Mouse (Mus musculus) liver, embryonic 12.5 days (tissue): ENCODE results near the gene Golt1b. TPM values are rescaled to one million over a fixed set of nuclear protein-coding genes. Genes with fewer than 3 reads are reported as not detected.

ENCODE experiments used
- ATAC-seq: fragments of 200-750 bp; cut with Nextera tagmentation; 2 replicates; pipeline ENCODE4 v1.8.0; 2017; ENCODE audit warnings: moderate number of reproducible peaks, mild to moderate bottlenecking, moderate library complexity
- H3K27ac ChIP-seq: fragments of 300-500 bp; sonication (generic); 2 replicates; pipeline ENCODE4 v1.5.1; 2016; ENCODE audit warnings: mild to moderate bottlenecking
- H3K27me3 ChIP-seq: fragments of 300-500 bp; sonication (generic); replicated peaks from 2 replicates; pipeline ENCODE4 v1.6.1; 2016; ENCODE audit warnings: mild to moderate bottlenecking, moderate library complexity
- H3K36me3 ChIP-seq: fragments of 300-500 bp; sonication (generic); 2 replicates; pipeline ENCODE4 v1.6.1; 2016; ENCODE audit warnings: mild to moderate bottlenecking, moderate library complexity
- H3K4me1 ChIP-seq: fragments of 300-500 bp; sonication (generic); 2 replicates; pipeline ENCODE4 v1.6.1; 2016
- H3K4me2 ChIP-seq: fragments of 300-500 bp; sonication (generic); 2 replicates; pipeline ENCODE4 v1.6.1; 2016; ENCODE audit warnings: mild to moderate bottlenecking, moderate library complexity
- H3K4me3 ChIP-seq: fragments of 300-500 bp; sonication (generic); 2 replicates; pipeline ENCODE4 v1.5.1; 2016; ENCODE audit warnings: mild to moderate bottlenecking, moderate library complexity
- H3K9ac ChIP-seq: fragments of 300-500 bp; sonication (generic); 2 replicates; pipeline ENCODE4 v1.6.1; 2016; ENCODE audit warnings: mild to moderate bottlenecking, moderate library complexity
- H3K9me3 ChIP-seq: fragments of 300-500 bp; sonication (generic); replicated peaks from 2 replicates; pipeline ENCODE4 v1.6.1; 2016; ENCODE audit warnings: mild to moderate bottlenecking, moderate library complexity
- WGBS: fragments of 180-500 bp; shearing (Covaris S2); methylation state at CpG from one replicate; pipeline ENCODE4 v1.1.7; 2016; ENCODE audit not compliant: insufficient replicate concordance; 5-methylcytosine and 5-hydroxymethylcytosine counted together
- polyA plus RNA-seq: library from polyadenylated mRNA; unstranded; fragments of >200 nt; fragmentation: Nextera tagmentation; extraction: Ambion mirVana; gene quantifications from 2 replicates; pipeline ENCODE4 v1.2.1, GENCODE M21; 2016

Gene Golt1b
- polyA plus RNA-seq, 1 experiment from 2014 or later, result 54.6 TPM

DNA sequence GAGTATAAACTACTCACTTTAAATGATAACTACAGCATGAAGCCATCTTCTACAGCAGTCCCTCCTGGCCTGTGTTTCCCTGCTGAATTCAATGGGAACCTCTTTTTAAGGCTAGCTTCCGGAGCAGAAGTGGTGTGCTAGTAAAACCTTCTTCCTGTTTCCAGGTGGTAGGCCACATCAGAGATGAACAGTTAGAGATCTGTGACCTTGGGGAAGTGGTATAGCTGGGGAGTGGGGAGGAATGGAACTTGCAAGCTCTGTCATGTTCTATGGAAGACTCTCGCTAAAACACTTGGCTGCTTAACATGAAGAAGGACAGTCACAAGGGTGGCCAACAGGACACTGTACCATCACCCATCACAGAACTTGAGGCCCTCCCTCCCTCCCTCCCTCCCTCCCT lies 66.3 kb downstream of the Golt1b start:
- H3K27me3 ChIP-seq, result no peaks in the 10 kb centered on the region
- no peaks in the 10 kb centered on the region for H3K9me3 ChIP-seq
- no peak overlapping the region for H3K27ac ChIP-seq
- H3K4me3 ChIP-seq, result no peak overlapping the region
- no peak for ATAC-seq
- no peaks in the 10 kb centered on the region; the same call in 1 of the 2 replicates for H3K36me3 ChIP-seq
- H3K9ac ChIP-seq, result no peak overlapping the region
- no peak overlapping the region for H3K4me2 ChIP-seq
- WGBS, result 57% methylated on average over 2 of the region's 2 CpGs
- H3K4me1 ChIP-seq, result no peaks in the 10 kb centered on the region

Other genes starting within 250 kb of the Golt1b start
- not detected in 2 replicates for gene Slco1a6, start 178.7 kb upstream of the Golt1b start, polyA plus RNA-seq
- not detected in 2 replicates for gene Iapp, start 88.8 kb upstream of the Golt1b start, polyA plus RNA-seq
- not detected in 2 replicates for gene Slco1a5, start 64.2 kb upstream of the Golt1b start, polyA plus RNA-seq
- gene Pyroxd1, start 41.6 kb upstream of the Golt1b start, polyA plus RNA-seq, result 6.6 and 6.9 TPM in 2 replicates
- 25.8 and 25.9 TPM in 2 replicates for gene Recql, start 134 bp upstream of the Golt1b start, polyA plus RNA-seq
- 0.08 and 0.11 TPM in 2 replicates for gene Spx, start 26.2 kb downstream of the Golt1b start, polyA plus RNA-seq
- gene Gys2, start 85.9 kb downstream of the Golt1b start, polyA plus RNA-seq, result 34.4 and 36.7 TPM in 2 replicates
- 61.7 and 63.3 TPM in 2 replicates for gene Ldhb, start 120.7 kb downstream of the Golt1b start, polyA plus RNA-seq
- gene Kcnj8, start 184.4 kb downstream of the Golt1b start, polyA plus RNA-seq, result 2.5 and 3.1 TPM in 2 replicates